Mouse (Mus musculus) hematopoietic stem cell, adult 5-6 weeks (primary cell): ENCODE data around the gene Tsg101. TPM values are rescaled to one million over a fixed set of nuclear protein-coding genes. Genes with fewer than 3 reads are reported as not detected.

Source experiments
- ATAC-seq, 2 experiments: fragments of 125-278 bp in 1 of 2; replicated peaks in 1 of 2; 2 replicates each; pipeline ENCODE4 v1.8.0; 2016 to 2017; ENCODE audit warnings: inconsistent platforms in 2 of 2, mild to moderate bottlenecking in 2 of 2, moderate number of reproducible peaks in 2 of 2, low read depth in 1 of 2, moderate TSS enrichment in 1 of 2; ENCODE audit not compliant: low FRiP score in 2 of 2, poor library complexity in 2 of 2, severe bottlenecking in 2 of 2, insufficient read depth in 1 of 2, low TSS enrichment in 1 of 2
- total RNA-seq: library from RNA; stranded (forward); fragments of 172-1452, 232-1000 nt; gene quantifications from 2 replicates; pipeline ENCODE4 v1.2.3, GENCODE M21; 2017

Gene Tsg101
- total RNA-seq, 1 experiment from 2014 or later = 61.9 TPM

DNA sequence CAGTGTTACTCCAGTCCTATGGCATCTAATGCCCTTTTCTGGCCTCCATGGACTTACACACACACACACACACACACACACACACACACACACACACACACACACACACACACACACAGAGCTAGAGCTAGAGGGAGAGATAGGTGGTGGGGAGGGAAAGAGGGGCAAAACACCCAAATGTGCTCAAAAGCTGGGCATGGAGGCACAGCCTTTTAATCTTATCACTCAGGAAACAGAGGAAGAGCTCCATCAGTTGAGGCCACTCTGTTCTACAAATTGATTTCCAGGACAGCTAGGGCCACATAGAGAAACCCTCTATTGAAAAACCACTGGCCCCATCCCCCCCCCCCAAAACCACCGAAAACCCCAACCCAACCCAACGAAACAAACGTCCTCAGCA, 36.5 kb downstream of the Tsg101 start:
- 0 out of 4 replicates have a peak, but pooled peaks of 1 of the 2 experiments have one; percentile 30 for ATAC-seq

DNA sequence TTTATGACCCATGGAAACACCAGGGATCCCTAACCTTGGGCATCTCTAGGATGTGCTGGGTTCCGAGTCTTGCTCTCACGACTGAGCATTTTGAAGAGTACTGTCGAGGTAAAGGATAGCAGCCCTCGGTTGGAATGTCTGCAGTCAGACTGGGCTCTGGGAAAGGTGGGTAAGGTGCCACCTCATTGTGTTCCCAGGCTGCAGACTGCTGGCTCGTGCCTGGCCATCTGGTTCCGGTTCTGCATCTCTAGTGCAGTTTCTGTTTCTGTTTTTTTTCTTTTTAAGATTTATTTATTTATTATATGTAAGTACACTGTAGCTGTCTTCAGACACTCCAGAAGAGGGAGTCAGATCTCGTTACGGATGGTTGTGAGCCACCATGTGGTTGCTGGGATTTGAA, 37.8 kb downstream of the Tsg101 start:
- peak in 1 of 2 experiments; percentile 65; a peak in 1 of 4 replicates for ATAC-seq

DNA sequence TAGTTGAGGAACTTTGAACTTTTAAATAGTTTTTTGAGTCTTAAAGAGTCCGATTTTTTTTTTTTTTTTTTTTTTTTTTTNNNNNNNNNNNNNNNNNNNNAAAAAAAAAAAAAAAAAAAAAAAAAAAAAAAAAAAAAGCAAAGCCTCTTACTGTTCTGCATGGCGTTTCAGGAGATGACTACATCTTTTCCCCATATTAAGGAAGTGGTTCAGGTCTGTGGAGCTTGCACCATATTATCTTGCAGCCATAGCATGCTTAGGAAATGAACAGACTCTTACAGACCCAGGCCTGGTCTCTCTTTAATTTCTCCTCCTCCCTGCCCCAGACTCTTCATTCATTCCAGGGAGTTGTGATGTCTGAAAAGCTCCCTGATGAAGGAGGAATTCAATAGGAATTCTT, 38.8 kb downstream of the Tsg101 start:
- peak; percentile 79 to 84 for ATAC-seq

DNA sequence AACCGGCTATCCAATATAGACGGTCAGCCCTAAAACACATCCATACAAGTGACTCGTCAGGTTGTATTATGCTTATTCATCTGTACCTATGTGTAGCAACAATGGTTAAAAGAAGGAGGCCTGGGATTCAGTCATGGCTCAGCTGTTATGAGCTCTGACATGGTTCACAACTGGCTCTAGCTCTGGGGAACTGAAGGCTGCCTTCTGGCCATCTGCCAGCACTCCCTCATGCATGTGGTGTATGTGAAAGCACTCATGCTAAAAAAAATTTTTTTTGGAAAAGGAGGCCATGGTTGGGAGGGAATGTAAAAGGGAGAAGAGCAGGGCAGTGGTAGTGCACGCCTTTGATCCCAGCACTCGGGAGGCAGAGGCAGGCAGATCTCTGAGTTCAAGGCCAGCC, 39.9 kb downstream of the Tsg101 start:
- ATAC-seq = no peak

DNA sequence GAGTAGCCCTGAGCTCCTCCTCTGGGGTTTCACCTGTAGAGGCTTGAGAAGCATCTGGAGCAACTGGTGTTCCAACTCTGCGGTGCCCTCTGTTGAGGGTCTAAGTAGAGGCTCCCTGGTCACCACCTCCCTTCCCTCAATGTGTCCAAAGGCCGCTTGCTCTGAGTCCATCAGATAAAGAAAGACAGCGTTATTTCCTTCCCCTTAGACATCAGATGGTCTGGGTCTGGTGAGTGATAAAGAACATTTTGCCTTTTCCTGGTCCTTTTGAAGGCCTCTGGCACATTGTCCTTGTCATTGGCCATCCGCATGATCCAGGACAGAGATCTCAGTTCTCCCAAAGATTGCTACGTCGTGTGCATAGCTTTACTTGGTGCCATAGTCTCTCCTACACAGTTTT, 42.5 kb downstream of the Tsg101 start:
- no peak for ATAC-seq

DNA sequence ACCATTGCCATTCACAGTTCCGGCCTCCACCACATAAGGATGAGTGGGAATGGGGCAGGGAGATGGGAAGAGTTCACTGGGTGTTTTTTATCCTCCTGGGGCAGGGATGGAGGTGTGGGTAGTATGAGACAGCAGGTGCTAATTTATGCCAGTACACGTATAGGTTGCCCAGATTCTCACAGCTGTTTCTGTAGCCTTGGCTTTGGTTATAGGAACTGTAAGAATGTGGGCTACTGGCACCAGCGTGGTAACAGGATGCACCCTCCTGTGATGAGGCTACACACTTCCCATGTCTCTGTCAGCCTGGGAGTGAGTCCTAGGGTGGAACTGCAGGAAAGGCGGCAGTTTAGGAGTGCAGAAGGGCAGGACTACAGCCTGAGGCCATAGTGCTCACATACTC, 42.9 kb downstream of the Tsg101 start:
- ATAC-seq = no peak

DNA sequence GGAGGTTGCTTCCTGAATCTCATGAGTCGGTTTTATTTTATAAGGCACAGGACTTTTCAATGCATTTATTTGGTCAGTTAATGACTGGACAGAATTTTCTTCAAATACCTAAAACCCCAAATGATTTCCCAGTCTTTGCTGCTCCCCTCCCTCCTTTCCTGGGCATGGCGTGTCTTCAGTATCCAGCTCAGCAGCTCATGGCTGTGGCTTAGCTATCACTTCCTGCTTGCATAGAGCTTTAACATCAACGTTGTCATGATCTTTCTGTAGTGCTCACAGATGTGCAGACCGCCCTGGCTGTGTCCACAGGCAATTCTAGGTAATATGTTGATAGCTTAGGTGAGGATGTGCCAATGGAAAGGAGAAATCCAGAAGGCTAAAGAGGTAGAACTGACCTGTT, 47.8 kb downstream of the Tsg101 start:
- peak; percentile 83 to 86 for ATAC-seq

DNA sequence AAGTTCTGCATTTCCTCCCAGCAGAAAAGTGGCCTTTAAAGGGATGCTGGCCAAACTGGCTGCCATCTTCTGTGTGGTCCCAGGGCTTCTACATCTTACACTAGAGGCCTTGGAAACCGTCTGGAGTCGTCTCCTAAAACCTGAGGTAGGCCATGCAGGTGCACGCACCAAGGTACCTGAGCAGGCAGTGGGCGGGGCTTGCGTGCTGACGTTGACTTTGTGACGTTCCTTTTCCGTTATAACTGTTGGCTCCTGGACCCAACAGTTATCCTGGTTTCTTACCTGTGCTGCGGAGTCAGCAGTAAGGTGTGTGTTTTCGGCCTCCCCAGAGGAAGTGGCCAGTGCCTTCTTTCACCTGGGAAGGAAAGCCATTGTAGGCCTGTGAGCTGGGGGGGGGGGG, 58.8 kb downstream of the Tsg101 start, which contains the start of gene Ldhc:
Ldhc (plus strand) TSS at position 208 of the 400 bp plus-strand sequence.
- no peak for ATAC-seq

DNA sequence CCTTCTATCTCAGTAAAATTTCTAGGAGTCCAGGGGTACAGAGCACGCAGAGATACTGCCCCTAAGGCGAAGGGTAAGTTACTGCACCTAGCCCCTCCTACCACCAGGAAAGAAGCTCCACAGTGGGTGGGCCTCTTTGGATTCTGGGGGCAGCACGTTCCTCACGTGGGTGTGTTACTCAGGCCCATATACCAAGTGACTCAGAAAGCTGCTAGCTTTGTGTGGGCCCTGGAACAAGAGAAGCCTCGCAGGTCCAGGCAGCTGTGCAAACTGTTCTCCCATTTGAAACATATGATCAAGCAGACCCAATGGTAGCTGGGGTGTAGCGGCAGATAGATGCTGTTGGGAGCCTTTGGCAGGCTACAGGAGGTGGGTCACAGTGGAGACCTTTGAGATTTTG, 60.7 kb downstream of the Tsg101 start:
- no peak for ATAC-seq

DNA sequence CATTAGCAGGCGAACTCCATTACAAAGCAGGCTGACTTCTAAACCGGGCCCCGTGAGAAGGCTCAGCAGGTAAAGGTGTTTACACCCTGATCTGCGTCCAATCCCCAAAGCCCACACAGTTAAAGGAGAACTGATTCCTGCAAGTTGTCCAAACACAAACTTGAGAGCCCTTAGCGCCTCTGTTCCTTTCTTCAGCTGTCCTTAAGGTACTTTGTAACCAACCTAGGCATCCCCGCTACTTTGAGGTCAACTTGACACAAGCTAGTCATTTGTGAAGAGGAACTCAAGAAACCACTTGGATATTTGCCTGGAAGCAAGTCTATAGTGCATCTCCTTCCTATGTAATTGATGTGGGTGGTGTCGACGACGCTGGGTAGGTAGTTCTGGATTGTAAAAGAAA, 62.3 kb downstream of the Tsg101 start:
- ATAC-seq = no peak

DNA sequence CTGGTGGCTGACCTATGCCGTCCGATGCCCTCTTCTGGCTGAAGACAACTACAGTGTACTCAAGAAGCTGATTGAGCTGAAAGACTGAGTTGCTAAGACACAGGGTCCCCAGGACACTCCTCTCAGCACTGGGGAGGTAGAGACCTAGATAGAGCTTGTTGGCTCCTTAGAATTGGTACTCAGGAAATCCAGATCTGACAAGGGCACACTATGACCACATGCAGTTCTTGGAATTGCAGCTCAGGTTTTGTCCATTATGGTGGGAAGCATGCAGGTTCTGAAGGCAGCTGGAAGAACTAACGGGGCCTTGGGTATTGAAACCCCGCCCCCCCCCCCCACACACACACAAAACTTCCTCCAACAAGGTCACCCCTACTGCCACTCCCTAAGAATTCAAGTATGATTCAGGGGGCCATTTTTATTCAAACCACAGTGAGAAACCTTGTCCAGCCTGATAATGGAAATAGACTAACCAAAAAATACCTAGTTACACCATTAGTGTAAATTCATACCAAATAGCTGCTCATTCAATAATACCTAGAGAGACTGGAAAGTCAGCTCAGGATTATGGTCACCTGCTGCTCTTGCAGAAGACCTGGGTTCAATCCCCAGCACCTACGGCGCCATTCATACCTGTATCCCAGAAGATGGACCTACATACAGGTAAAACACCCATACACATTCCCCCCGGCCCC, 63.8 kb downstream of the Tsg101 start:
- ATAC-seq = no peak

DNA sequence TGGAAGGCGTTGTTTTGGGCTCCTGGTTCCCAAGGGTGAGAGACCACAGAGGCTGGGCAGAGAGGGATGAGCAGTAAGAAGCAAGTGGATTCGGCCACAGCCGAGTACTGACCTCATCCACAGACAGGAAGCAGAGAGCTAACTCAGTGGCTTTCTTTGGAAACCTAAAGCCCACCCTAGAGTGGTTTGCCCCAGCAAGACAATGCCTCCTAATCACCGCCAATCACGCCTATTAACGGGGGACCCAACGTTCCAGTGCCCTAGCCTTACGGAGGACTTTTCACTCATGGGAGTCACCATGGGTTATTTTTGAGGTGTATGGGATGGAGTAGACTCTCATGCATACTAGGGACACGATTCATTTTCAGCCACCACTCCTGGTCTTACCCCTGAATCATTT, 66.4 kb downstream of the Tsg101 start:
- ATAC-seq = no peak

DNA sequence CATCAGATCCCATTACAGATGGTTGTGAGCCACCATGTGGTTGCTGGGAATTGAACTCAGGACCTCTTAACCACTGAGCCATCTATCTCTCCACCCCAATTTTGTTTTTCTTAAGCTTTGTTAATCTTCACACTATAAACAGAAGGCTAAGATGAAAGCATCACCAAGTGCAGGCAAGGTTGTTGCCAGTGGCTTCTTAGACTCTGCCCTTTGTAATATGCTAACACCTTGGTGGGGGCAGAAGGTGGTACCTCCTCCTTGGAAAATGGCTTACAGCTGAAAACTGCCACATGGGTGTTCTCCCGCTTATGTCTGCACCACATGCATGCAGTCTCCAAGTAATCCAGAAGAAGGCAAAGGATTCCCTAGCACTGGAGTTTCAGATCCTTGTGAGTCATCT, 67.1 kb downstream of the Tsg101 start:
- ATAC-seq = no peak

DNA sequence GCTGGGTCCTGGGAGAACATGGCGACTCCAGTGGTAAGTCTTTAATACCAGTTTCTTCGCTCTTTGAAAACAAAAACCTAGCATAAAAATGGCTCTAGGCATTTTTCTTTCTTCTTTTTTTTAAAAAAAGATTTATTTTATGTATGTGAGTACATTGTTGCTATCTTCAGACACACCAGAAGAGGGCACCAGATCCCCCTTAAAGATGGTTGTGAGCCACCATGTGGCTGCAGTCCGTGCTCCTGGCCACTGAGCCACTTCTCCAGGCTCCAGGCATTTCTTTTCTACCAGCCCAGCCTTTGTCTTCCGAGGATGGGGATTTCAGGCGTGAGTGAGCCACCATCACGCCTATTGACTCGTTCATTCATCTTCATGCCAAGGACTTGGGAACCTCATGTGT, 68.7 kb downstream of the Tsg101 start:
- no peak for ATAC-seq

DNA sequence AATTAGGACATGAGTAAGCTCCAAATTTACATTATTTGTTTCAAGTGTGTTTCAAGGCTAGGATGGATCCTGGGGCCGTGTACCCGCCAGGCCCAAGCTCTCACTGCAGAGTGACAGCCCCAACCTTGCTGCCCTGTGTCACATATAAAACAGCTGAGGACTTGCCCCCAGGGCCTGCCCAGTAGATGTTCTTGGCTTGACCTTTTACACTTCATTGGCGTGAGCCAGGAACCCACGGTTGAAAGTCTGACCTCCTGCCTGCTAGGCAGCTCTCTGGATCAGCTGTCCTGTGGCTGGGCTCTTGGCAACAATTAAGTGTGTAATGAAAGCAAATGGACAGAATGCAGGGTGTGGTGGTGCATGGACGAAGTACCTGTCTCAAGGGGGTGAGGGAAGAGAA, 70.5 kb downstream of the Tsg101 start:
- no peak for ATAC-seq

DNA sequence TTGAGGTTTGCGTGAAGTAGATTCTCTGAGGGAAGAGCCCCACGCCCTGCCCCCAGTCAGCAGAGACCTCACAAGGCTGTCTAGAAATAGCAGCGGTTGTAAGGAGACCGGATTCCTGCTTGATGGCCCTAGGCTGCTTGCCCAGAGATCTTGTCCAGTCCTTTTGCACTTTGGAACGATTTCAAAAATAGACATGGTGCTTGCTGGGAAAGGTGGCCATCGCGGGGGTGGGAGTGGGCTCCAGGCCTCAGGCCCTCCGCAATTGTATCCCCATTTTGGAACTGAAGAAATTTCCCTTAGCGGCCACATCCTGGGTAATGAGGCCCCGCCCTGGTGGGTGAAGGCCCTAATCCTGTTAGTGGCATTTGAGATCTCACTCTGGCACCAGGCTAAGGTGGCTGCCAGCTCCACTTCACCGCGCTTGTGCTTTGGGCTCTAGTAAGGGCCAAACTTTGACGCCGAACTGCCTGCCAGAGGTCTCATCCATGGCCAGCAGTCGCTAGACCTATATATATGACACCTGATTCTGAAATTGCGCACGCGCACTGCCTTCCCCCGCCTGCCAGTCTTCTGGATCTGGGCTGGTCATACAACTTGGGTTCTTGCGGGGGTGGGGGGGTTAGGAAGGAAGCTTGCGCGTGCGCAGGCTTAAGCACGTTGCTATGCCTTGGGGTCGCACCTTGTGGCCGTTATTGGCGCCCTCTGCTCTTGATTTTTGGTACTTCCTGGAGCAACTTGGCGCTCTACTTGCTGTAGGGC, 73.1 kb downstream of the Tsg101 start:
- ATAC-seq = peak; percentile 46 to 47

DNA sequence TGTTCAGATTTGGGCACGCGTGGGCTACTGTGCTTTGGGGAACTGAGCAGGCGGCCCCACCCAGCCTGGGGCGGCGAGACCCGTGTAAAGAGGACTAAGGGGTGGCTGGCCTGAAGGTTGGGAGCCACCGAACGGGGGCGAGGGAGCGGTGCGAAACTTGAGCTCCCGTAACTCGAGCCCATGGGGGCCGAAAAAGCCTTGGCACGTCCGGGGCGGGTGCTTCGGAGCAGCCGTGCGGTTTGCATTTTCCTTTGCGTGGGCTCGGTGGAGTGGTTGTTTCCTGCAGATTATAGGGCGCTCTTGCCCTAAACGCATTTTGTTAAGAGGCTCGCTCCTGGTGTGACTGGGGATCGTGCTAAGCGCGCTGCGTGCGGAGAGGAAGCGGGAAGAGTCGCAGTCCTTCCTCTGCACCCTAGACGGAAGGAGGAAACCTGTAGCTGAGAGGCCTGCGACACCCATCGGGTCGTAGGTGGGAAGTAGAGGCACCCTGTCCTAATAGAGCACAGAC, 73.7 kb downstream of the Tsg101 start:
- ATAC-seq = peak; percentile 54 to 55

DNA sequence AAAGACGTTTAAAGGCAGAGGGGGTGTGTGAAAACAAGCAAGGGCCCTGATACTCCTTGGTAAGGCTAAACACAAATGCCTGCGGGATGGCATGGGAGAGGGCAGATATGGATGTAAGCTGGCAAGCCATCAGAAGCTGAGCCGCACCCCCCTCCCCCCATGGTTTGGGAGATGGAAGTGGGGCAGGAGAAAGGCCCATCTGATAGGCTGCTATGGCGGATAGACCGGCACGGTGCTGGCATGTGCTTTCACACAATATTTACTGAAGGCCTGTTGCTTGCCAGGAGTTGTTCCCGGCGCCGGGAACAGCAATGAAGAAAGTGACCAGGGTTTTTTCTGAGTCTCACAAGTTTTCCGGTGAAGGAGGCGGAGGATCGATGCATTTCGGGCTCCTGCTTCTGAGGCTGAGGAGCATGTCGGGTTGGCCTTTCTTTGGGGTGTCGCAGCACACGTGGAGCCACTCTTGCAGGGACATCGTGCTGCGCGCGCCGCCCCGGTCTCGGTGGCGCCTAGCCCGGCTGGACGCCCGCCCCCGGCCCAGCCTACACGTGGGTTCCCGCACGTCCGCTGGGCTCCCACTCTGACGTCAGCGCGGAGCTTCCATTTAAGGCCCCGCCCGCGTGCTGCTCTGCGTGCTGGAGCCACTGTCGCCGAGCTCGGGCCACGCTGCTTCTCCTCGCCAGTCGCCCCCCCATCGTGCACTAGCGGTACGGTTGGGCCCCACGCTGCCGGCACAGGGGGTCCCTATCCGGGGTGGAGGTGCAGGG, 74.4 kb downstream of the Tsg101 start:
- ATAC-seq = peak; percentile 70 to 79
